Mouse (Mus musculus): ENCODE results near the gene Cisd3.

Cisd3 gene

GRCm38 (mm10) chr11:97662207-97662892 lies 23.3 kb upstream of the Cisd3 start:
- in situ Hi-C loops (cut with MboI; ENCODE audit: low sequenced_read_pairs): no loop called here

GRCm38 (mm10) chr11:97662893-97663527 lies 22.6 kb upstream of the Cisd3 start, which contains the start of gene Mllt6:
Gene Mllt6 (plus strand): TSS chr11:97663414.
- in situ Hi-C loops (cut with MboI; ENCODE audit: low sequenced_read_pairs): no loop called here

GRCm38 (mm10) chr11:97663528-97664338 lies 21.9 kb upstream of the Cisd3 start:
- in situ Hi-C loops (cut with MboI; ENCODE audit: low sequenced_read_pairs): no loop called here

- in situ Hi-C loops (cut with MboI; ENCODE audit: low sequenced_read_pairs): no loop called here
Measured at GRCm38 (mm10) chr11:97664339-97664665, 21.3 kb upstream of the Cisd3 start.

DNA sequence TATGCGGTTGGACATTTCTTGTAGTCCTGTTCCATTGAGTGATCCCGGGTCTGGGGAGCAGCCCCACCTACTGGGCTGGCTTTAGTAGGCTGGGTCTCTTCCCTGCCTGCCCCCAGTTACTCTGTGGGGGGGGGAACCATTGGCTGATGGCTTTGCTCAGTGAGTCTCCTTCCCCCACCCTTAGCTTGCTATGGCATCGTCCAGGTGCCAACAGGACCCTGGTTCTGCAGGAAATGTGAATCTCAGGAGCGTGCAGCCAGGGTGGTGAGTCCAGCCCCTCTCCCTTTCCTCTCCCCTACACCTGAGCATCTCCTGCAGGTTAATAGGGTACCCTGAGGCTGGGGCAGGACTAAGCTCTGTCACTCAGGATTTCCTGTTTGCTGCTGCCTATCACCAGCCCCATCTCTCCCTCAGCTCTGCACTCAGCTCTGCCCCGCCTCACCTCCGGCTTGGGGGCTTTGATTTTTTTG lies 20.8 kb upstream of the Cisd3 start:
- in situ Hi-C loops (cut with MboI; ENCODE audit: low sequenced_read_pairs): no loop called here

- in situ Hi-C loops (cut with MboI; ENCODE audit: low sequenced_read_pairs): no loop called here
Measured at GRCm38 (mm10) chr11:97665431-97665830, 20.2 kb upstream of the Cisd3 start.

DNA sequence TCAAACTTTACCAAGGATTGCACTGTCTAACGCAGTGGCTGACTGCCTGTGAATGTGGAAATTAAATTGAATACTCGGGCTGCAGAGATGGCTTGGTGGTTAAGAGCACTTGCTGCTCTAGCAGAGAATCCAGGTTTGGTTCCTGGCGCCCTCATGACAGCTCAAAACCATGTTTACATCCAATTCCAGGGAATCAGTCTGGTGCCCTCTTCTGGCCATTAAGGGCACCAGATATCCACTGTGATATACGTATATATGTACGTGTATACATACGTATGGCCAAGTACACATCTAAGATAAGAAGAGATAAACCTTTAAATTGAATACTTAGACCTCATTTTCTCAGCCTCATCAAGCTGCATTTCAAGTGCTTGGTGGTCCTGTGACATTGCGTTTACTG lies 19.4 kb upstream of the Cisd3 start:
- in situ Hi-C loops (cut with MboI; ENCODE audit: low sequenced_read_pairs): no loop called here

DNA sequence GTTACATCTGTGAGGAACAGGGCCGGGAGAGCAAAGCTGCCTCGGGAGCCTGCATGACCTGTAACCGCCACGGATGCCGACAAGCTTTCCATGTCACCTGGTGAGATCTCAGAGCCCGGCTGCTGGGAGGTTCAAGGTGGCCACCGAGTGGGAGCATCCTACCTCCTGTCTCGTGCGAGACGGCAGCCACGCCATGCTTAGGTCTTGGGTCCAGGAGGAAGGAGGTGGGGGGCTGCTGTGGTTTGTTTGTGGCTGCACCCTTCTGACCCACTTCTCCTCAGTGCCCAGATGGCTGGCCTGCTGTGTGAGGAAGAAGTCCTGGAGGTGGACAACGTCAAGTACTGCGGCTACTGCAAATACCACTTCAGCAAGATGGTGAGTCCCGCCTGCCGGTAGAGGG lies 18.8 kb upstream of the Cisd3 start:
- in situ Hi-C loops (cut with MboI; ENCODE audit: low sequenced_read_pairs): no loop called here

GRCm38 (mm10) chr11:97668160-97668559 lies 17.5 kb upstream of the Cisd3 start:
- in situ Hi-C loops (cut with MboI; ENCODE audit: low sequenced_read_pairs): no loop called here

DNA sequence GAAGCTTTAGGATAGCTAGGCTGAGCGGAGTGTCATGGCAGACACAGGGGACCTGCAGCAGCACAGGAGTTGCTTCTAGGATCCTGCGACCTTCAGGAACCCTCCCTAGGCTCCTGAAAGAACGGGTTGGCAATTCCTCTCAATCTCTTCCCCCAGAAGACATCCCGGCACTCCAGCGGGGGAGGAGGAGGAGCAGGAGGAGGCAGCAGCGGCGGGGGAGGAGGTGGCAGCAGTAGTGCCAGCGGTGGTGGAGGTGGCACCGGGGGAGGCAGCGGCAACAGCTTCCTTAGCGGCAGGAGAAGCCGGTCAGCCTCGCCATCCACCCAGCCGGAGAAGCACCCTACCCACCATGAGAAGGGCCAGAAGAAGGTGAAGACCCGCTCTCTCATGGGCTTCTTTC lies 16.4 kb upstream of the Cisd3 start:
- in situ Hi-C loops (cut with MboI; ENCODE audit: low sequenced_read_pairs): no loop called here

GRCm38 (mm10) chr11:97669829-97670228 lies 15.8 kb upstream of the Cisd3 start:
- in situ Hi-C loops (cut with MboI; ENCODE audit: low sequenced_read_pairs): no loop called here

- in situ Hi-C loops (cut with MboI; ENCODE audit: low sequenced_read_pairs): no loop called here
Measured at GRCm38 (mm10) chr11:97670234-97671176, 15.1 kb upstream of the Cisd3 start.

DNA sequence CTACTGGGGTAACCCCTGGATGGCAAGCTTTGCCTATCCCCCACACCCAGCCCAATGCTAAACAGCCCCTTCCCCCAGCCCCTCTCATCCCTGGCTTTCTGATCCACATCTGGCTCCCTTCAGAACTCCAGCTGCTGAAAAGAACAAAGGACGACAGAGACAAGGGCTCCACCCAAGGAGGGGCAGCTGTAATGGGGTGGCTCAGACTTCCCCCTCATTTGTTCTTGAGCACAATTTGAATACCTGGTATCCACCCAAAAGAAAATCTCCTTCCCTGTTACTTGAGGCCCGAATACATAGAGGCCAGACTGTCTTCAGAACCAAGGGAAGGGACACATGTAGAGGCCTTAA lies 14.5 kb upstream of the Cisd3 start:
- in situ Hi-C loops (cut with MboI; ENCODE audit: low sequenced_read_pairs): no loop called here

DNA sequence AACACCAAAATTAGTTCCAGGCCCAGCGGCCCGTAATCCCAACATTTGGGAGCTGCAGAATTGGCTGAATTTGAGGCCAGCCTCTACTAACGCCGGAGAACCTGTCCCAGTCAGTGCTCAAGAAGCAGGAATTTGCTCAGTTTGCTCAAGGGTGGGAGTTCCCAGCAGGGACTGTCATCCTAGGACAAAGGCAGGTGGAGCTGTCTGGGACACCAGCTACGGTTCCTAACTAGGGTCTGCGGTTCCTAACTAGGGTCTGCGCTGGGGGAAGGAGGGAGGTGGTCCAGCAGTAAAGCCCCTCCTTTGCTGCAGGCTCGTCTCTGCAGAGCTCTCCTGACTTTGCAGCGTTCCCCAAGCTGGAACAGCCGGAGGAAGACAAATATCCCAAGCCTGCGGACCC lies 12.5 kb upstream of the Cisd3 start:
- in situ Hi-C loops (cut with MboI; ENCODE audit: low sequenced_read_pairs): no loop called here

- in situ Hi-C loops (cut with MboI; ENCODE audit: low sequenced_read_pairs): no loop called here
Measured at GRCm38 (mm10) chr11:97676050-97676754, 9.4 kb upstream of the Cisd3 start.

DNA sequence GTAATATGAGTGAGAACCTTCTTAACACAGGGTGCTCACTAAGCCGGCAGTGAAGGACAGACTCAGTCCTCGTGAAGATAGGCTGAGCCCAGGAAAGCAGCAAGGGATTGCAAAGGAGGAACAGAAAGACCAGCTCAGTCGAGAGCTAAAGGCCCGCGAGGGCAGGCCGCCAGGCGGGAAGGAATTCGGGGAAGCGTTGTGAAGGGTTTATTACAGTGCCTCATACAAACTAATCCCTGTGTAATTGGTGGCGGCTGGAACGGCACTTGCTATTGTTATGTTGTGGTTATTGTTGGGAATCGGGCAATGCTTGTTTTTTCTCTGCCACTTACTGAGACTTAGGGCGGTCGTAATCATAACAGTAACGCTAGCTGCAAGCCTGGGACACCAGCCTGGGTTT lies 8.2 kb upstream of the Cisd3 start:
- in situ Hi-C loops (cut with MboI; ENCODE audit: low sequenced_read_pairs): no loop called here

GRCm38 (mm10) chr11:97677842-97678241 lies 7.8 kb upstream of the Cisd3 start:
- in situ Hi-C loops (cut with MboI; ENCODE audit: low sequenced_read_pairs): no loop called here

DNA sequence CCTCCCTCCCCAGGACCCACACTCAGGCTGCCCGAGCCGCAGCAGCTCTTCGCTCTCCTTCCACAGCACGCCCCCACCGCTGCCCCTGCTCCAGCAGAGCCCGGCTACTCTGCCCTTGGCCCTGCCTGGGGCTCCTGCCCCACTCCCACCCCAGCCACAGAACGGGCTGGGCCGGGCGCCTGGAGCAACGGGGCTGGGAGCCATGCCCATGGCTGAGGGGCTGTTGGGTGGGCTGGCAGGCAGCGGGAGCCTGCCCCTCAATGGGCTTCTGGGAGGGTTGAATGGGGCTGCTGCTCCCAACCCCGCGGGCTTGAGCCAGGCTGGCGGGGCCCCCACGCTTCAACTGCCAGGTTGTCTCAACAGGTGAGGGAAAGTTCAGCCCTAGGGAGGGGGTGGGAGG lies 7.3 kb upstream of the Cisd3 start:
- in situ Hi-C loops (cut with MboI; ENCODE audit: low sequenced_read_pairs): no loop called here

- in situ Hi-C loops (cut with MboI; ENCODE audit: low sequenced_read_pairs): no loop called here
Measured at GRCm38 (mm10) chr11:97680430-97680829, 5.2 kb upstream of the Cisd3 start.

DNA sequence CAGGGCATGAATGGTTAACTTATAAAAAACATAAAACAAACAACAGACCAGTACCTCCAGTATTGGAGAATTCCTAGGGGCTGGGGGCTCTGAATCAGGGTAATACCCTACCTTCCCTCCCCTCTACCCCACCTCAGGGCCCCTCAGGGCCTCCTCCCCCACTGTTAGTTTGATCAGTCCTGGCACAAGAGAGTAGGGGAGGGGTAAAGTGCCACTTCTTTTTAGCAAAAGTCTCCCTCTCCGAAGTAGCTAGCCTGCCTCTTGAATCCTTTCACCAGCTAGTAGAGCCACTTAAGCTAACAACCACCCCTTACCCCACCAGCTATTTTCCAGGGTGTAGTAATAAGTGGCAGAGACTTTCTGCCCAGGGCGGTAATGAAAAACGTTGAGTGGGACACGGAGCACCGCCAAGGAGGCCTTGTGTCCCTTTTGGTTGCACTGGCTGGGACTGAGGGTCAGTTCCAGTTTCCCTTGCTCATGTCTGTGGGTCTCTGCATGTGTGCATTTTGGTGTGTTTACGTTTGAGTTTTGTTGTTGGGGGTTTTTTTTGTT lies 3.0 kb upstream of the Cisd3 start:
- in situ Hi-C loops (cut with MboI; ENCODE audit: low sequenced_read_pairs): no loop called here
